Mouse (Mus musculus) embryonic facial prominence, embryonic 12.5 days (tissue): Measurements from ENCODE around the gene Ktn1. TPM values are rescaled to one million over a fixed set of nuclear protein-coding genes. Genes with fewer than 3 reads are reported as not detected.

Source experiments
- ATAC-seq: fragments of 200-750 bp; cut with Nextera tagmentation; 2 replicates; pipeline ENCODE4 v1.8.0; 2017; ENCODE audit not compliant: insufficient number of reproducible peaks, insufficient read depth, low FRiP score, low TSS enrichment
- H3K27ac ChIP-seq: fragments of 300-500 bp; sonication (generic); 2 replicates; pipeline ENCODE4 v1.5.1; 2016; ENCODE audit warnings: mild to moderate bottlenecking
- H3K27me3 ChIP-seq: fragments of 300-500 bp; sonication (generic); 2 replicates; pipeline ENCODE4 v1.6.1; 2016; ENCODE audit warnings: mild to moderate bottlenecking, moderate library complexity
- H3K36me3 ChIP-seq: fragments of 300-500 bp; sonication (generic); 2 replicates; pipeline ENCODE4 v1.6.1; 2016; ENCODE audit warnings: mild to moderate bottlenecking
- H3K4me1 ChIP-seq: fragments of 300-500 bp; sonication (generic); 2 replicates; pipeline ENCODE4 v1.6.1; 2016
- H3K4me2 ChIP-seq: fragments of 300-500 bp; sonication (generic); replicated peaks from 2 replicates; pipeline ENCODE4 v1.6.1; 2016; ENCODE audit warnings: mild to moderate bottlenecking, moderate library complexity
- H3K4me3 ChIP-seq: fragments of 300-500 bp; sonication (generic); 2 replicates; pipeline ENCODE4 v1.5.1; 2016; ENCODE audit warnings: mild to moderate bottlenecking
- H3K9ac ChIP-seq: fragments of 300-500 bp; sonication (generic); 2 replicates; pipeline ENCODE4 v1.6.1; 2016; ENCODE audit warnings: mild to moderate bottlenecking, moderate library complexity
- H3K9me3 ChIP-seq: fragments of 300-500 bp; sonication (generic); 2 replicates; pipeline ENCODE4 v1.6.1; 2016; ENCODE audit warnings: mild to moderate bottlenecking, moderate library complexity
- WGBS: fragments of 180-500 bp; shearing (Covaris S2); methylation state at CpG from one replicate; pipeline ENCODE4 v1.1.7; 2016; 5-methylcytosine and 5-hydroxymethylcytosine counted together
- polyA plus RNA-seq: library from polyadenylated mRNA; unstranded; fragments of >200 nt; fragmentation: Nextera tagmentation; extraction: Ambion mirVana; gene quantifications from 2 replicates; pipeline ENCODE4 v1.2.1, GENCODE M21; 2016

The Ktn1 gene
- polyA plus RNA-seq, 1 experiment from 2014 or later, result 70.6 TPM

DNA sequence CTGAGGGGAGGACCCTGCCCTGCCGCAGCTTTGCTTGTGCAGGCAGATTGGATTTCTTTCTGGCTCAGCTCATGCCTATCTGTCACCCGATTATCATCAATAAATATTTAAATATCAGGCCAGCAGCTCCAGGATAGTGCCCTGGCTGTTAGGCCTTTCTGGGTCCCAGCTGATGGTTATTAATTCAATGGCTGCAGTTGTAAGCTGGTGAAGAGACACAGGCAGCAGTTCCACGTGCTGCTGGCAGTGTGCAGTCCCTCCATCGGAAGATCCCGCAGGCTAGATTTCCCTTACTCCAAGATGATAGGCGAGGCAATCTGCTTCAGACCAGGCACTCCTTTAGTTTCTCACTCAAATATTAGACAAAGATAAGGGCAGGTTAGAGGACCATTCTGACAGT lies 116.9 kb downstream of the Ktn1 start:
- no peak overlapping the region for H3K4me3 ChIP-seq
- no peaks in the 10 kb centered on the region for H3K4me1 ChIP-seq
- H3K4me2 ChIP-seq, result no peak overlapping the region
- H3K36me3 ChIP-seq, result no peaks in the 10 kb centered on the region
- H3K9ac ChIP-seq, result no peak overlapping the region
- no peak overlapping the region for H3K27ac ChIP-seq
- H3K9me3 ChIP-seq, result no peaks in the 10 kb centered on the region
- no peaks in the 10 kb centered on the region for H3K27me3 ChIP-seq
- 64% methylated on average over 6 of the region's 6 CpGs for WGBS
- no peak for ATAC-seq

GRCm38 (mm10) chr14:47765796-47766195 lies 117.5 kb downstream of the Ktn1 start:
- Histone ChIP-seq H3K27ac (no peak overlapping the region), H3K36me3 (no peaks in the 10 kb centered on the region), H3K27me3 (no peaks in the 10 kb centered on the region), H3K4me1 (no peaks in the 10 kb centered on the region), H3K9me3 (no peaks in the 10 kb centered on the region), H3K4me3 (no peak overlapping the region), H3K9ac (no peak overlapping the region), H3K4me2 (no peak overlapping the region)
- WGBS, result 72% methylated on average over 3 of the region's 3 CpGs
- ATAC-seq, result no peak

- Histone ChIP-seq H3K4me2 (no peak overlapping the region), H3K9ac (no peak overlapping the region), H3K27me3 (no peaks in the 10 kb centered on the region), H3K4me1 (no peaks in the 10 kb centered on the region), H3K36me3 (no peaks in the 10 kb centered on the region), H3K9me3 (no peaks in the 10 kb centered on the region), H3K27ac (no peak overlapping the region), H3K4me3 (no peak overlapping the region)
- no peak for ATAC-seq
- 77% methylated on average over 2 of the region's 2 CpGs for WGBS
These were observed 118.1 kb downstream of the Ktn1 start for GRCm38 (mm10) chr14:47766373-47766772.

GRCm38 (mm10) chr14:47771496-47771895 lies 123.2 kb downstream of the Ktn1 start:
- no peak overlapping the region for H3K9ac ChIP-seq
- no peak overlapping the region for H3K27ac ChIP-seq
- WGBS, result 89% methylated on average over 4 of the region's 4 CpGs

DNA sequence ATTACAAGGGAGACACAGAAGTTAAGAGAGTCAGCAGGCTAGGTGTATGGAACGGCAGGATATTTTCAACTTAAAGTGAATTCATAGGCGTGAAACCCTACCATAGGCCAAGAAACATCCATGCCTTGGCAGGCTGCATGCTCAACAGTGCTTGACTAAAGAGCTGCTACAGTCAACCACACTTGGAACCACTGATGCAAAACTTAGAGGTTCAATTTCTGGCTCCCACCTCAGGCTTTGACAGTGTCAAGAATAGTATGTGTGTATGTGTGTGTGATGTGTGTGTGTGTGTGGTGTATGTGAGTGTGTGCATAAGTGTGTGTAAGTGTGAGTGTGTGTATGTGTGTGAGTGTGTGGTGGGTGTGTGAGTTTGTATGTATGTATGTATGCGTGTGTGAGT lies 127.3 kb downstream of the Ktn1 start:
- ATAC-seq, result no peak
- no peak overlapping the region for H3K27ac ChIP-seq
- WGBS, result 89% methylated on average over 3 of the region's 3 CpGs

More at GRCm38 (mm10) chr14:47771496-47771895, 123.2 kb downstream of the Ktn1 start:
- Histone ChIP-seq H3K4me3 (no peak overlapping the region), H3K4me2 (no peak overlapping the region), H3K36me3 (no peaks in the 10 kb centered on the region), H3K4me1 (no peaks in the 10 kb centered on the region), H3K9me3 (no peaks in the 10 kb centered on the region), H3K27me3 (no peaks in the 10 kb centered on the region)
- ATAC-seq, result no peak

DNA sequence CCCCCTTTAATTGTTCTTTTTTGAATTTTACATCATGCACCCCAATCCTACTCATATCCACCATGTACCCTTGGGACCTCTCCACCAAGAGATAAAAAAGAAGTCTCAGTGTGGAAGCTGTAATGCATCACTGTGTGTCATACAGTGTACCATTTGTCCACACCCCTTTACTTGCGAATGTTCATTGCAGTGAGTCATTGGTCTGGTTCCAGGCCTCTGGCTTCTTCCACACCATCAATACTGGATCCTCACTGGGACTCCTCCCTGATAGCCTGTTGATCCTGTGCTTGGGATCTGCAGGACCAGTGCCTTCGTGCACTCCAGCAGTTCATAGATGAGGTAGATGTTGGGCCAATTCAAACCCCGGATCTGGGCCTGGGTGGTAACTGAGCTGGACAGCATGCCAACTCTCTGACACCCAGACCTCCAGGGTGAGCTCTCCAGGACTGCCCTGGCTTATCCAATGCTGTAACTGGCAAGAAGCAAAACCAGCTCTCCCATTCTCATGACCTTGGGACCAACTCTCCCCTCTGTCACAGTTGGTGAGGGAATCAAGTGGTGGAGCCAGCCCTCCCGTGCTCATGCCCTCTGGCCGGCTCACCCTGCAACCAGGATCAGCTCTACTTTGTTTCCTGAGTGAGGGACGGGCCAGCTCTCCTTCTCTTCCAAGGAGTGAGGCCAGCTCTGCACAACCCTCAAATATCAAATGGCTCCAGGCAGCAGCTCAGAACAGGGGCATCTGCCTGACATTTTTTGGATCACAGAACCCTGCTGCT lies 128.2 kb downstream of the Ktn1 start:
- no peak overlapping the region for H3K4me3 ChIP-seq
- ATAC-seq, result 0 out of 2 replicates have a peak, but pooled peaks have one; percentile 6
- WGBS, result 75% methylated on average over 6 of the region's 6 CpGs
- no peak overlapping the region for H3K9ac ChIP-seq
- no peaks in the 10 kb centered on the region for H3K36me3 ChIP-seq
- no peak overlapping the region for H3K27ac ChIP-seq
- H3K4me2 ChIP-seq, result no peak overlapping the region
- H3K27me3 ChIP-seq, result no peaks in the 10 kb centered on the region
- no peaks in the 10 kb centered on the region for H3K9me3 ChIP-seq
- H3K4me1 ChIP-seq, result no peaks in the 10 kb centered on the region

More for the DNA sequence above, 127.3 kb downstream of the Ktn1 start:
- Histone ChIP-seq H3K9me3 (no peaks in the 10 kb centered on the region), H3K4me3 (no peak overlapping the region), H3K4me1 (no peaks in the 10 kb centered on the region), H3K27me3 (no peaks in the 10 kb centered on the region), H3K4me2 (no peak overlapping the region), H3K9ac (no peak overlapping the region), H3K36me3 (no peaks in the 10 kb centered on the region)

DNA sequence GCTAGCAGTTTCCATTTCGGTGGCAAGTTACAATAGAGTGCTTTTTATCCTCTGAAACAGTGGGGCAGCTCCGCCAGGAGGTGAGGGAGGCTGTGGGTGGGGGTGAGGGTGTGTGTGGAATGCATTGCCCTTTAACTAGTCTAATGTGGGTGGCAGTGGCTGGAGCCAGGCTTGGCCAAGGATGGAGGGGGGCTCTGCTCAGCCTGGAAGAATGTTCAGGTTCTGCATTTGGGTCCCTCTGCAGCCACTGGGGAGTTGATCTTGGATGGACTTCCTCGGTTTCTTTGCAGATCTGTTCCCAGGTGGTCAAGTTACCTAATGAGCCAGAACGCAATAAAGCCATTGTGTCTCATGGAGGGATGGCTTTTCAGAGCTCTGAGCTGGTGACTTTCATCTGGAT lies 137.9 kb downstream of the Ktn1 start:
- H3K36me3 ChIP-seq, result no peaks in the 10 kb centered on the region
- H3K4me2 ChIP-seq, result no peak overlapping the region
- ATAC-seq, result no peak
- no peak overlapping the region for H3K9ac ChIP-seq
- H3K27me3 ChIP-seq, result no peaks in the 10 kb centered on the region
- H3K4me3 ChIP-seq, result no peak overlapping the region
- WGBS, result 20% methylated on average over 4 of the region's 4 CpGs
- H3K27ac ChIP-seq, result no peak overlapping the region
- no peaks in the 10 kb centered on the region for H3K9me3 ChIP-seq
- H3K4me1 ChIP-seq, result no peaks in the 10 kb centered on the region

Other genes with a start within 250 kb of the Ktn1 start
- 52.7 and 57.9 TPM in 2 replicates for gene Dlgap5, start 230.0 kb upstream of the Ktn1 start, polyA plus RNA-seq
- 23.5 and 26.5 TPM in 2 replicates for gene Fbxo34, start 198.0 kb upstream of the Ktn1 start, polyA plus RNA-seq
- gene Atg14, start 77.8 kb upstream of the Ktn1 start, polyA plus RNA-seq, result 21.3 and 23.1 TPM in 2 replicates